Mouse (Mus musculus) E14TG2a.4 (cell line): ENCODE results near the gene Clec2g.

Experiments used
- CTCF ChIP-seq: conservative IDR thresholded peaks from 2 replicates; pipeline ENCODE4 v1.5.1; 2014; ENCODE audit warnings: low read length
- NANOG ChIP-seq: IDR thresholded peaks from 2 replicates; pipeline ENCODE4 v1.6.1; 2014; ENCODE audit warnings: borderline replicate concordance, low read length, mixed read lengths
- POU5F1 ChIP-seq: IDR thresholded peaks from 2 replicates; pipeline ENCODE4 v1.6.1; 2014; ENCODE audit warnings: low read length, borderline replicate concordance

DNA sequence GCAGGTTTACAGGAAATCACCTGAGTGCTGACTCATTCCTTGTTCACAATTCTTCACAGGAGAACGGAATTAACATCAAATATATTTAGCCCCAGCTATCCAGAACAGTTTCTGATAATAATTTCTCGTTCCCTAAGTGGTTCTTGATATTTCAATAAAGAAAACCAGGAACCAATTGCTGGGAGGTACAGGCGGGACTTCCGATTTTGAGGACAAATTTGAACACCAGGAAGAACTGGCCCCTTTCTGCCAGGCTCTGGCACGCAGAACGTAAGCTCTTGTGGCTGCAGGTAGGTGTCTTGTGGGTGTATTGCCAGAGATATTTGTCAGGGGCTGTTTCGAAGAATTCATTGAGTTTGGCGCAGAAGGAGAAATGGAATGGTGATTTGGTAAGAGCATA, 74.4 kb downstream of the Clec2g start:
- no peak for TF ChIP-seq CTCF
- TF ChIP-seq NANOG: no peak
- no peak for TF ChIP-seq POU5F1
